Mouse (Mus musculus) embryonic facial prominence, embryonic 10.5 days (tissue): Measurements from ENCODE around the gene Gm8994. TPM values are rescaled to one million over a fixed set of nuclear protein-coding genes. Genes with fewer than 3 reads are reported as not detected.
"Not testable (repeated sequence)": the region's sequence is repeated elsewhere in the genome, so short reads cannot be mapped to it uniquely, and the experiment has no call there.

Source experiments
- DNase-seq: peaks from one replicate; pipeline ENCODE4 v3.0.0-alpha.2; 2017; ENCODE audit warnings: low spot score
- H3K27ac ChIP-seq: fragments of 300-500 bp; sonication (generic); replicated peaks from 2 replicates; pipeline ENCODE4 v1.5.1; 2016; ENCODE audit warnings: mild to moderate bottlenecking
- H3K27me3 ChIP-seq: fragments of 300-500 bp; sonication (generic); replicated peaks from 2 replicates; pipeline ENCODE4 v1.6.1; 2016; ENCODE audit warnings: low read depth, mild to moderate bottlenecking; ENCODE audit not compliant: poor library complexity, severe bottlenecking
- H3K36me3 ChIP-seq: fragments of 300-500 bp; sonication (generic); replicated peaks from 2 replicates; pipeline ENCODE4 v1.6.1; 2016; ENCODE audit warnings: mild to moderate bottlenecking, moderate library complexity
- H3K4me1 ChIP-seq: fragments of 300-500 bp; sonication (generic); 2 replicates; pipeline ENCODE4 v1.6.1; 2016
- H3K4me3 ChIP-seq: fragments of 300-500 bp; sonication (generic); 2 replicates; pipeline ENCODE4 v1.5.1; 2016; ENCODE audit warnings: mild to moderate bottlenecking, moderate library complexity
- H3K9me3 ChIP-seq: fragments of 300-500 bp; sonication (generic); 2 replicates; pipeline ENCODE4 v1.6.1; 2016; ENCODE audit warnings: mild to moderate bottlenecking
- WGBS: fragments of 180-500 bp; shearing (Covaris S2); methylation state at CpG from one replicate; pipeline ENCODE4 v1.1.7; 2016; 5-methylcytosine and 5-hydroxymethylcytosine counted together
- polyA plus RNA-seq: library from polyadenylated mRNA; unstranded; fragments of >200 nt; fragmentation: Nextera tagmentation; extraction: Ambion mirVana; gene quantifications from 2 replicates; pipeline ENCODE4 v1.2.1, GENCODE M21; 2016

Gene Gm8994
- polyA plus RNA-seq, 1 experiment from 2014 or later = not detected

DNA sequence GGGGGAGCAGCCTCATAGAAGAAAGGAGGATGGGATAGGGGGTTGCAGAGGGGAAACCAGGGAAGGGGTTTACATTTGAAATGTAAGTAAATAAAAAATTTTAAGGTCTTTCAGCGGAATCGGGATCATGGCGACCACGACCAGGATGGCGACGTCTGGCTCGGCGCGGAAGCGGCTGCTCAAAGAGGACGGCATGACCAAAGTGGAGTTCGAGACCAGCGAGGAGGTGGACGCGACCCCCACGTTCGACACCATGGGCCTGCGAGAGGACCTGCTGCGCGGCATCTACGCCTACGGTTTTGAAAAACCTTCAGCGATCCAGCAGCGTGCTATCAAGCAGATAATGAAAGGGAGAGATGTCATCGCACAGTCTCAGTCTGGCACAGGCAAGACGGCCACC lies 1.1 kb downstream of the Gm8994 start:
- 97% methylated on average over 26 of the region's 26 CpGs for WGBS
- not testable (repeated sequence) for H3K4me3 ChIP-seq, DNase-seq, H3K27ac ChIP-seq, H3K36me3 ChIP-seq, H3K27me3 ChIP-seq, H3K4me1 ChIP-seq, H3K9me3 ChIP-seq

GRCm38 (mm10) chr6:136340669-136341068 lies 13.3 kb downstream of the Gm8994 start:
- H3K4me1 ChIP-seq = no peaks in the 10 kb centered on the region
- H3K27me3 ChIP-seq = no peaks in the 10 kb centered on the region
- no peak overlapping the region for H3K27ac ChIP-seq
- no peaks in the 10 kb centered on the region for H3K36me3 ChIP-seq
- no peak for DNase-seq
- no peak overlapping the region for H3K4me3 ChIP-seq
- 91% methylated on average over 5 of the region's 5 CpGs for WGBS
- no peaks in the 10 kb centered on the region for H3K9me3 ChIP-seq

DNA sequence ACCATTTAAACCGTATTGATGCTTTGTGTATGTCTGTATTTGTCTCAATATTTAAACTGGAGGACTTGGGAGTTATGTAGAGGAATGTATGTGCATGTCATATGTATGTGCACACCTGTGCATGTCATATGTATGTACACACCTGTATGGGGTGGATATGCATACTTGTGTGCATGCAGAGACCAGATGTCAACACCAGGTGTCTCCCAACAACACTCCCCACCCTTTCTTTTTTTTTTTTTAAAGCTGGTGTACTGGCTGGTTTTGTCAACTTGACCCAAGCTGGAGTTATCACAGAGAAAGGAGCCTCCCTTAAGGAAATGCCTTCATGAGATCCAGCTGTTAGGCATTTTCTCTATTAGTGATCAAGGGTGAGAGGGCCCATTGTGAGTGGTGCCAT lies 13.8 kb downstream of the Gm8994 start:
- H3K4me1 ChIP-seq = no peaks in the 10 kb centered on the region
- H3K4me3 ChIP-seq = no peak overlapping the region
- H3K9me3 ChIP-seq = no peaks in the 10 kb centered on the region
- H3K36me3 ChIP-seq = no peaks in the 10 kb centered on the region
- H3K27ac ChIP-seq = no peak overlapping the region
- 93% methylated on average over 1 of the region's 1 CpGs for WGBS
- no peaks in the 10 kb centered on the region for H3K27me3 ChIP-seq
- no peak for DNase-seq

- H3K27me3 ChIP-seq = no peaks in the 10 kb centered on the region
- no peak overlapping the region for H3K27ac ChIP-seq
- H3K4me1 ChIP-seq = peaks cover 8% of the 10 kb centered on the region; the same call in 1 of the 2 replicates
- no peaks in the 10 kb centered on the region for H3K9me3 ChIP-seq
- no peak for DNase-seq
- H3K4me3 ChIP-seq = no peak overlapping the region
- WGBS = 88% methylated on average over 7 of the region's 7 CpGs
- no peaks in the 10 kb centered on the region for H3K36me3 ChIP-seq
These were observed 16.5 kb downstream of the Gm8994 start for GRCm38 (mm10) chr6:136343868-136344267.

DNA sequence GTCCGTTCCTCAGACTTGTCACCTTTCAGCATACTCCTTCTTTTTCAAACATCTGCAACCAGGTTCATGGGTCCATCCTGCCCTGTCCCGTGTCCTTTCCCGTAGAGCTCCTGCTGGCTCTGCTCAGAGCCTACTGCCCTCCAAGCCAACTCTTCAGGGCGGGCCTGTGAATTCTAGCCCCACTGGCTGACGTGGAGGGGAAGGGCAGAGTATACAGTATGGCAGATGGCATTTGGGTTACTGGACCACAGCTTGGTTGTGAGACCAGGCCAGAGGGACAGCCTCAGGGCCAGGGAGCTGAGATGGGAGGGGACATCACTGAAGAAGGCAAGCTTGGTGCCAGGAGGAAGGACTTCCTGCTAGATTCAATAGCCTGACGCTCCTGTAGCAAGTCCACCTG lies 17.7 kb downstream of the Gm8994 start:
- Histone ChIP-seq H3K4me3 (no peak overlapping the region), H3K4me1 (peaks cover 8% of the 10 kb centered on the region; the same call in 1 of the 2 replicates), H3K36me3 (no peaks in the 10 kb centered on the region), H3K27me3 (no peaks in the 10 kb centered on the region), H3K9me3 (no peaks in the 10 kb centered on the region), H3K27ac (no peak overlapping the region)
- 84% methylated on average over 6 of the region's 6 CpGs for WGBS
- DNase-seq = no peak

- no peak overlapping the region for H3K4me3 ChIP-seq
These were observed 18.3 kb downstream of the Gm8994 start for GRCm38 (mm10) chr6:136345641-136346040.

DNA sequence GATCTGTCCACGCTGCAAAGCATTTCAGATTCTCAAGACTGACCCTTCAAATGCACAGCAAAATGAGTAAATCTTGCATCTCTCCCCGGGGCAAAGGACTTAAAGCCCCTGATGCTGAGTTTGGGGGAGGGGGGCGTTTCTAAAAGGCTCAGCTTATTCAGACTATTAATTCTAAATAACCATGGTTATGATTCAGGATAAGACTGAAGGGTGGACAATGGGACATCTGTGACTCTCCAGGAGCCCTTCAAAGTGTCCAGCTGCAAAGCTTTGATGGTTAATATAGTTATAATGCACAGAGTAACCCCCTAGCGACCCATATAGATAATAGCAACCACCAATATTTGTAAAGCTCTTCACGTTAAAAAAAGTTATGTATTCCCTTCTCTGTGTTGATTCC lies 19.7 kb downstream of the Gm8994 start:
- no peaks in the 10 kb centered on the region for H3K9me3 ChIP-seq
- H3K4me1 ChIP-seq = peaks cover 8% of the 10 kb centered on the region; the same call in 1 of the 2 replicates
- H3K4me3 ChIP-seq = no peak overlapping the region
- WGBS = 70% methylated on average over 5 of the region's 5 CpGs
- no peak overlapping the region for H3K27ac ChIP-seq
- no peak for DNase-seq
- H3K36me3 ChIP-seq = no peaks in the 10 kb centered on the region
- no peaks in the 10 kb centered on the region for H3K27me3 ChIP-seq

More at GRCm38 (mm10) chr6:136345641-136346040, 18.3 kb downstream of the Gm8994 start:
- Histone ChIP-seq H3K9me3 (no peaks in the 10 kb centered on the region), H3K4me1 (peaks cover 8% of the 10 kb centered on the region; the same call in 1 of the 2 replicates), H3K27ac (no peak overlapping the region), H3K27me3 (no peaks in the 10 kb centered on the region), H3K36me3 (no peaks in the 10 kb centered on the region)
- DNase-seq = no peak
- WGBS = 83% methylated on average over 7 of the region's 7 CpGs

GRCm38 (mm10) chr6:136347631-136348030 lies 20.3 kb downstream of the Gm8994 start:
- H3K9me3 ChIP-seq = no peaks in the 10 kb centered on the region
- H3K4me1 ChIP-seq = peaks cover 8% of the 10 kb centered on the region; the same call in 1 of the 2 replicates
- no peak overlapping the region for H3K4me3 ChIP-seq
- 51% methylated on average over 9 of the region's 9 CpGs for WGBS
- H3K36me3 ChIP-seq = no peaks in the 10 kb centered on the region
- DNase-seq = no peak
- no peak overlapping the region for H3K27ac ChIP-seq
- no peaks in the 10 kb centered on the region for H3K27me3 ChIP-seq

DNA sequence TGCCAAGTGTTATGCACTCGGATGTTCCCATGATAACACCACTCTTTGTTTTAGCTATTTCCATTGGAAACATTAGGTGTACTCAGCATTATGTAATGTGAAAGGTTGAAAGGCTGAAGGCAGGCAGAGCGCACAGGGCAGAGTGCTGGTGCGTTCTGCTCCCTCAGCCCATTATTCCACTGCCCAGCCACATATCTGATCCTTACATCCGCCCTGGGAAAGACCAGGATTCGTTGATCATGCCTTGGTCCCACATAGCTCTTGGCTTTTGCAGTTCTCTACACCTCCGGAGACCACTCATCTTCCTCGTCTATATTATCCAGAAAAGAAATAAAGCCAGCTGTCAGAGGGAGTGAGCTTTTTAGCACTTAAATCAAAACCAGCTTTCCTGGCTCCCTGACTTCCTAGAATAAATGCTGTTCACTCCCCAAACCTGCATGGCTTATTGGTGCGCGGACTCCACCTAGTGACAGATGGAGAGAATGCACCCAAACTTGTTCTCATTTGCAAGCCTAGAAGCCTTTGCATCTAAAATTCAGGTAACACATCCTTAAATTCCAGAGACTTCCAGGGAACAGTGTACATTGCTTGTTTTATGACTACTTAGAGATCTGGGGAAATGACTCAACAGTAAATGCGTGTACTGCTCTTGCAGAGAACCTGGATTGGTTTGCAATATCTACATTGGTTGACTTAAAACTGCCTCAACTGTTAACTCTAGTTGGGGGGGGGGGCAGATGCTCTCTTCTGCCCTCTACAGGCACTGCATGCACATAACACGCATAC lies 26.3 kb downstream of the Gm8994 start:
- Histone ChIP-seq H3K27ac (no peak overlapping the region), H3K4me1 (no peaks in the 10 kb centered on the region), H3K36me3 (no peaks in the 10 kb centered on the region), H3K4me3 (no peak overlapping the region), H3K9me3 (no peaks in the 10 kb centered on the region), H3K27me3 (no peaks in the 10 kb centered on the region)
- 43% methylated on average over 11 of the region's 11 CpGs for WGBS
- peak; percentile 76 for DNase-seq

GRCm38 (mm10) chr6:136358471-136358870 lies 31.1 kb downstream of the Gm8994 start:
- H3K4me1 ChIP-seq = no peaks in the 10 kb centered on the region
- no peaks in the 10 kb centered on the region for H3K9me3 ChIP-seq
- no peak overlapping the region for H3K27ac ChIP-seq
- H3K4me3 ChIP-seq = no peak overlapping the region
- no peaks in the 10 kb centered on the region for H3K27me3 ChIP-seq
- DNase-seq = no peak
- 85% methylated on average over 5 of the region's 5 CpGs for WGBS
- no peaks in the 10 kb centered on the region for H3K36me3 ChIP-seq

DNA sequence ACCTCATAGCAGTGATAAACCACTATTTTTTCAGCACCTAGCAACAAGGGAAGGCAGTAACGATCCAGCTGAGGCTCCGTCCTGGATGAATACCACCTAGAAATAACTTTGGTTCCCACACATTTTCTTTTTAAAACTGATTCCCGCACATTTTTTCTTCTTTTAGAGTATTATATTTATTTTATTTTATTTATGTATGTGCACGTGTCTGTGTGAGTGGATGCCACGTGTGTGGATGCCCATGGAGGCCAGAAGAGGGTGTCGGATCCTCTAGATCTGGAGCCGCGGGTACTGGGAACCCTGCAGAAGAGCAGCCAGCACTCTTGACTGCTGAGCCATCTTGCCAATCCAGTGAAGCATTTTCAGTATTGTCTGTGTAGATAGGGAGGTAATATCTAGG lies 36.0 kb downstream of the Gm8994 start:
- Histone ChIP-seq H3K4me3 (no peak overlapping the region), H3K27me3 (no peaks in the 10 kb centered on the region), H3K4me1 (no peaks in the 10 kb centered on the region), H3K36me3 (no peaks in the 10 kb centered on the region), H3K27ac (no peak overlapping the region), H3K9me3 (no peaks in the 10 kb centered on the region)
- 89% methylated on average over 8 of the region's 8 CpGs for WGBS
- DNase-seq = no peak

- H3K9me3 ChIP-seq = no peaks in the 10 kb centered on the region
- H3K36me3 ChIP-seq = no peaks in the 10 kb centered on the region
- no peaks in the 10 kb centered on the region for H3K27me3 ChIP-seq
- H3K27ac ChIP-seq = no peak overlapping the region
- H3K4me3 ChIP-seq = no peak overlapping the region
- no peak for DNase-seq
- no peaks in the 10 kb centered on the region for H3K4me1 ChIP-seq
- 86% methylated on average over 4 of the region's 4 CpGs for WGBS
These were observed 36.7 kb downstream of the Gm8994 start for GRCm38 (mm10) chr6:136364008-136364407.

GRCm38 (mm10) chr6:136364430-136365098 lies 37.2 kb downstream of the Gm8994 start:
- no peak for DNase-seq
- 80% methylated on average over 12 of the region's 12 CpGs for WGBS
- H3K4me3 ChIP-seq = no peak overlapping the region
- H3K36me3 ChIP-seq = no peaks in the 10 kb centered on the region
- no peaks in the 10 kb centered on the region for H3K27me3 ChIP-seq
- no peaks in the 10 kb centered on the region for H3K4me1 ChIP-seq
- no peaks in the 10 kb centered on the region for H3K9me3 ChIP-seq
- H3K27ac ChIP-seq = no peak overlapping the region
